Mouse (Mus musculus) heart, adult 2 months (tissue): Measurements from ENCODE around the gene Ajm1.

Experiments used
- CTCF ChIP-seq: fragments of 200-600 bp; IDR thresholded peaks from 2 replicates; pipeline ENCODE4 v1.8.1; 2022; ENCODE audit warnings: antibody characterized with exemption, mild to moderate bottlenecking, moderate library complexity
- EP300 ChIP-seq: fragments of 200-500 bp; IDR thresholded peaks from 2 replicates; pipeline ENCODE4 v1.6.1; 2011; ENCODE audit warnings: low read depth, low read length, control low read depth; ENCODE audit not compliant: insufficient read depth
- POLR2A ChIP-seq: fragments of 200-500 bp; IDR thresholded peaks from 2 replicates; pipeline ENCODE4 v1.6.1; 2011; ENCODE audit warnings: mild to moderate bottlenecking, low read depth, low read length, control low read depth; ENCODE audit not compliant: insufficient read depth

DNA sequence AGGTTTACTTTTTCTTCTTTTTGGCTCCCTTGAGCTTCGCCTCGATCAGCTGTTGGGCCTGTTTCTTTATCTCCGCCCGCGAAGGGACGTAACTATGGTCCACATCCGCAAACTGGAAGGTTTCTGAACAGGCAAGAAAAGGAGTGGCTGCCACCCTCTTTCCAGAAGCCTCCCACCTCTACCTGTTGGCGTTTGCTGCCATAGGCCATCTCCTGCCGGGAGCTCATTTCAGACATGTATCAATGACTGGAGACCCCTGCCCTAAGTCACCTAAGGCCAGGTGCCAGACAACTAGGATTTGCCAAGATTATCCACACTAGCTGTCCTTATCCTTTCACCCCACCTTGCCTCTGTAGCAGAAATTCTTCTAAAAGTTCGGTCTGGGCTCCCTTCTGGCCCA, 27.1 kb upstream of the Ajm1 start:
- TF ChIP-seq CTCF: no peak
- TF ChIP-seq POLR2A: no peak
- TF ChIP-seq EP300: no peak
